Mouse (Mus musculus) brain, embryonic 14.5 days (tissue): ENCODE measurements around the gene Cenpn. TPM values are rescaled to one million over a fixed set of nuclear protein-coding genes. Genes with fewer than 3 reads are reported as not detected.

Experiments used
- DNase-seq: peaks from one replicate; pipeline ENCODE4 v3.0.0-alpha.2; 2011; ENCODE audit warnings: low read depth
- CTCF ChIP-seq: fragments of 200-500 bp; IDR thresholded peaks from 2 replicates; pipeline ENCODE4 v1.5.1; 2012; ENCODE audit warnings: inconsistent platforms, mild to moderate bottlenecking, moderate library complexity, borderline replicate concordance; ENCODE audit not compliant: insufficient read depth, insufficient read length; ENCODE audit errors: extremely low read depth
- POLR2A ChIP-seq: fragments of 200-500 bp; IDR thresholded peaks from 2 replicates; pipeline ENCODE4 v1.6.1; 2012; ENCODE audit warnings: mild to moderate bottlenecking, inconsistent platforms, borderline replicate concordance; ENCODE audit not compliant: poor library complexity, insufficient read depth, insufficient read length, severe bottlenecking; ENCODE audit errors: extremely low read depth
- polyA plus RNA-seq: library from polyadenylated mRNA; depleted of rRNA; stranded (reverse); fragments of >200 nt; gene quantifications from 2 replicates; pipeline ENCODE4 v1.2.3, GENCODE M21; 2012; rRNA removed

The Cenpn gene
- polyA plus RNA-seq, 1 experiment, result 12.0 TPM

- no peak for TF ChIP-seq CTCF
- no peak for TF ChIP-seq POLR2A
- DNase-seq, result no peak
These were observed 48.0 kb downstream of the Cenpn start for GRCm38 (mm10) chr8:116969531-116969930.

GRCm38 (mm10) chr8:116975066-116975465, 53.5 kb downstream of the Cenpn start:
- no peak for DNase-seq
- TF ChIP-seq POLR2A (no peak), CTCF (no peak)

- TF ChIP-seq POLR2A, result no peak
- TF ChIP-seq CTCF, result no peak
- peak; percentile 8 for DNase-seq
These were observed 54.1 kb downstream of the Cenpn start for GRCm38 (mm10) chr8:116975606-116976005.

- DNase-seq, result peak; percentile 25
- TF ChIP-seq CTCF (no peak), POLR2A (no peak)
These were observed 56.5 kb downstream of the Cenpn start for GRCm38 (mm10) chr8:116978052-116978451.

GRCm38 (mm10) chr8:116978631-116979256, 57.2 kb downstream of the Cenpn start, which contains the start of gene 1700030J22Rik:
Gene 1700030J22Rik, minus strand, starts transcription at chr8:116978959.
- DNase-seq, result peak; percentile 99
- TF ChIP-seq POLR2A (no peak; the same call in 1 of the 2 replicates), CTCF (no peak)

GRCm38 (mm10) chr8:116980117-116980516, 58.6 kb downstream of the Cenpn start:
- no peak for TF ChIP-seq POLR2A
- peak; percentile 70; the same call in 1 of the 2 replicates for TF ChIP-seq CTCF
- DNase-seq, result peak; percentile 76

- DNase-seq, result no peak
- TF ChIP-seq CTCF (peak; percentile 10; the same call in 1 of the 2 replicates), POLR2A (no peak)
These were observed 68.3 kb downstream of the Cenpn start for GRCm38 (mm10) chr8:116989842-116990241.

Other genes with a start within 250 kb of the Cenpn start
- 1.8 and 3.2 TPM in 2 replicates for gene Cdyl2, start 188.7 kb upstream of the Cenpn start, polyA plus RNA-seq
- 13.2 and 13.5 TPM in 2 replicates for gene Cmc2, start 275 bp upstream of the Cenpn start, polyA plus RNA-seq
- gene Atmin, start 21.7 kb downstream of the Cenpn start, polyA plus RNA-seq, result 24.3 and 32.6 TPM in 2 replicates
- gene 1700030J22Rik, start 57.2 kb downstream of the Cenpn start, polyA plus RNA-seq, result 3.9 and 6.0 TPM in 2 replicates
- gene Gcsh, start 71.8 kb downstream of the Cenpn start, polyA plus RNA-seq, result 52.1 and 56.8 TPM in 2 replicates
- 0.01 TPM in 2 replicates for gene Pkd1l2, start 160.7 kb downstream of the Cenpn start, polyA plus RNA-seq
- 0.11 and 0.12 TPM in 2 replicates for gene Bco1, start 174.1 kb downstream of the Cenpn start, polyA plus RNA-seq
- 8.0 and 10.5 TPM in 2 replicates for gene Gan, start 236.4 kb downstream of the Cenpn start, polyA plus RNA-seq